Mouse (Mus musculus): ENCODE data around the gene Il11.

Il11 gene

GRCm38 (mm10) chr7:4788499-4789435 lies 6.1 kb upstream of the Il11 start:
- DNase-seq (ENCODE audit: low read depth, low spot score) = no peak

GRCm38 (mm10) chr7:4783667-4784268 lies 1.1 kb upstream of the Il11 start:
- DNase-seq (ENCODE audit: low read depth, low spot score) = no peak

DNA sequence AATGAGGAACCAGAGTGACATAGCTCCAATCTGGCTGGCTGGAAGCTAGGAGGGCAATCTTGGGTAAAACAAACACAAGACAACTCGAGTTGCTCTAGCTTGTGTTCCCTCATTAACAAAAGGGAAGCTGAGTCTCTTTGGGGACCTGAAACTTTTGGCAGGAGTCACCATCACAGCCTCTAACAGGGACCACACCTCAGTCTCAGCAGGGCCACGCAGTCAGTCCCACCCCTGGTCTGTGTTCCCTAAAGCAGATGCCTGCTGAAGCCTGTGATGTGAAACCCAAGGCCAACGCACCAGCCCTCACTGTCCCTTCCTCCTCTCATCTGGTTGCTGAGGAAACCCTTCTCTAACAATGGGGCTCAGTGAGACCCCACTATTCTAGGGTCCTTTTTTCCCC lies 529 bp downstream of the Il11 start:
- DNase-seq (ENCODE audit: low read depth, low spot score) = no peak

GRCm38 (mm10) chr7:4779921-4780320 lies 2.7 kb downstream of the Il11 start:
- DNase-seq (ENCODE audit: low read depth, low spot score) = no peak

- DNase-seq (ENCODE audit: low read depth, low spot score) = no peak
These were observed 4.6 kb downstream of the Il11 start for GRCm38 (mm10) chr7:4777851-4778637.

GRCm38 (mm10) chr7:4776861-4777830 lies 5.5 kb downstream of the Il11 start:
- no peak for DNase-seq (ENCODE audit: low read depth, low spot score)

DNA sequence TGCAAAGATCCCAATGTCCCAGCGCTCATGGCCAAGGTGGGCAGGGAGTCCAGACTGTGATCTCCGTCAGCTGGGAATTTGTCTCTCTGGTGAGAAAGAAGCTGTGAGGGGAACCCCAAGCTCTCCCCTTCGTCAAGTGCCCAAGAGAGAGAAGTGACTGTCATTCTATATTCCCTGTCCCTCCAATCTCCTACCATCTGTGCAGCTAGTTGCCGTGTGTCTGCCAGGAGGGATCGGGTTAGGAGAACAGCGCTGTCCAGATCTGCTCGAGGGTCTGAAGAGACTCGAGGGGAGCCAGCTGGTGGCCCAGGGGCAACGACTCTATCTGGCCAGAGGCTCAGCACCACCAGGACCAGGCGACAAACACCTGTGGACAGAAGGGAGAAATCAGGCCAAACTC lies 6.5 kb downstream of the Il11 start:
- no peak for DNase-seq (ENCODE audit: low read depth, low spot score)

GRCm38 (mm10) chr7:4771202-4771601 lies 11.5 kb downstream of the Il11 start, which contains the start of gene Fam71e2:
Gene Fam71e2, minus strand, starts transcription at chr7:4771302.
- no peak for DNase-seq (ENCODE audit: low read depth, low spot score)

- no peak for DNase-seq (ENCODE audit: low read depth, low spot score)
These were observed 17.5 kb downstream of the Il11 start for GRCm38 (mm10) chr7:4764946-4765710.

DNA sequence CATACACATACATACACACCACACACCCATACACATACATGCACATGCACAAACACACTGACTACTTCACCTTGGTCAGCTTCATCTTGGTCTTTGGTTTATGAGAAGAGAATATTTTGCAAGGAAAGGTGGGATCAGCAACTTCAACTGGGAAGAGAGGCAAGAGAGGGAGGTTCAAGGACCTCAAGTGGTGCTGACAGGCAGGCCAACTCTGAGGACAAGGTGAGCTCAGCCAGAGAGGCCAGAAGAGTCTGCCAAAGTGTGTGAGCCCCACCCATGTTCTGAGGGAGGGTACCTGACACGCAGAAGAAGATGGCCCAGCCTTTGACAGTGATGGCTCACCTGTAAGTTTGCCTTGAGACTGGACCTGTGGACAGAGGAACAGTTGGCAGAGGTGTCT lies 23.0 kb downstream of the Il11 start:
- DNase-seq (ENCODE audit: low read depth, low spot score) = no peak

- peak; percentile 71 for DNase-seq (ENCODE audit: low read depth, low spot score)
These were observed 29.7 kb downstream of the Il11 start, which contains the start of gene Cox6b2 for GRCm38 (mm10) chr7:4752821-4753570. Gene Cox6b2, minus strand, starts transcription at chr7:4753094.

GRCm38 (mm10) chr7:4751971-4752820 lies 30.5 kb downstream of the Il11 start:
- DNase-seq (ENCODE audit: low read depth, low spot score) = peak; percentile 74

- no peak for DNase-seq (ENCODE audit: low read depth, low spot score)
These were observed 33.5 kb downstream of the Il11 start for GRCm38 (mm10) chr7:4749169-4749568.

GRCm38 (mm10) chr7:4748321-4748720 lies 34.3 kb downstream of the Il11 start:
- no peak for DNase-seq (ENCODE audit: low read depth, low spot score)

GRCm38 (mm10) chr7:4747156-4747899 lies 35.3 kb downstream of the Il11 start:
- no peak for DNase-seq (ENCODE audit: low read depth, low spot score)

GRCm38 (mm10) chr7:4746326-4746980 lies 36.2 kb downstream of the Il11 start:
- no peak for DNase-seq (ENCODE audit: low read depth, low spot score)

GRCm38 (mm10) chr7:4744886-4745285 lies 37.8 kb downstream of the Il11 start:
- DNase-seq (ENCODE audit: low read depth, low spot score) = no peak

Measured in c-Kit-negative CD71-positive TER-119-positive erythroid progenitor cells, embryonic 14.5 days (primary cell).